Mouse (Mus musculus) thymus, postnatal 4 days (tissue): ENCODE results near the gene Rhoh.
A peak's percentile ranks its signal among the peaks of the same experiment; 100 is the strongest.

Experiments
- DNase-seq: peaks from one replicate; pipeline ENCODE4 v3.0.0; 2021

The Rhoh gene

GRCm38 (mm10) chr5:65861154-65861944, at the start of gene Rhoh:
TSS of gene Rhoh (plus strand) at chr5:65861213.
- peak; percentile 64 for DNase-seq

GRCm38 (mm10) chr5:65823601-65824133, 37.3 kb upstream of the Rhoh start:
- DNase-seq, result peak; percentile 78

GRCm38 (mm10) chr5:65826476-65826875, 34.5 kb upstream of the Rhoh start:
- DNase-seq, result no peak

- DNase-seq, result no peak
Measured at GRCm38 (mm10) chr5:65827102-65827501, 33.9 kb upstream of the Rhoh start.

- no peak for DNase-seq
Measured at GRCm38 (mm10) chr5:65828261-65828660, 32.8 kb upstream of the Rhoh start.

GRCm38 (mm10) chr5:65829059-65829458, 32.0 kb upstream of the Rhoh start:
- no peak for DNase-seq

- DNase-seq, result no peak
Measured at GRCm38 (mm10) chr5:65831917-65832618, 28.9 kb upstream of the Rhoh start.

- no peak for DNase-seq
Measured at GRCm38 (mm10) chr5:65833092-65833491, 27.9 kb upstream of the Rhoh start.

- no peak for DNase-seq
Measured at GRCm38 (mm10) chr5:65833766-65834498, 27.1 kb upstream of the Rhoh start.

- DNase-seq, result no peak
Measured at GRCm38 (mm10) chr5:65838053-65838452, 23.0 kb upstream of the Rhoh start.

- no peak for DNase-seq
Measured at GRCm38 (mm10) chr5:65842947-65843346, 18.1 kb upstream of the Rhoh start.

GRCm38 (mm10) chr5:65846534-65846933, 14.5 kb upstream of the Rhoh start:
- no peak for DNase-seq

GRCm38 (mm10) chr5:65846958-65847357, 14.1 kb upstream of the Rhoh start:
- DNase-seq, result no peak

- DNase-seq, result no peak
Measured at GRCm38 (mm10) chr5:65847656-65848055, 13.4 kb upstream of the Rhoh start.

GRCm38 (mm10) chr5:65850765-65851164, 10.2 kb upstream of the Rhoh start:
- peak; percentile 81 for DNase-seq

GRCm38 (mm10) chr5:65854786-65855191, 6.2 kb upstream of the Rhoh start:
- DNase-seq, result no peak

GRCm38 (mm10) chr5:65855571-65855970, 5.4 kb upstream of the Rhoh start:
- DNase-seq, result no peak

- peak; percentile 61 for DNase-seq
Measured at GRCm38 (mm10) chr5:65856591-65857411, 4.2 kb upstream of the Rhoh start.

- DNase-seq, result peak; percentile 72
Measured at GRCm38 (mm10) chr5:65857935-65858334, 3.1 kb upstream of the Rhoh start.

- peak; percentile 55 for DNase-seq
Measured at GRCm38 (mm10) chr5:65858355-65858754, 2.7 kb upstream of the Rhoh start.

GRCm38 (mm10) chr5:65858898-65859297, 2.1 kb upstream of the Rhoh start:
- peak; percentile 68 for DNase-seq

- DNase-seq, result no peak
Measured at GRCm38 (mm10) chr5:65859396-65859795, 1.6 kb upstream of the Rhoh start.
